Mouse (Mus musculus): ENCODE data around the gene Gm37240.
A peak's percentile ranks its signal among the peaks of the same experiment; 100 is the strongest.

Gm37240 gene

DNA sequence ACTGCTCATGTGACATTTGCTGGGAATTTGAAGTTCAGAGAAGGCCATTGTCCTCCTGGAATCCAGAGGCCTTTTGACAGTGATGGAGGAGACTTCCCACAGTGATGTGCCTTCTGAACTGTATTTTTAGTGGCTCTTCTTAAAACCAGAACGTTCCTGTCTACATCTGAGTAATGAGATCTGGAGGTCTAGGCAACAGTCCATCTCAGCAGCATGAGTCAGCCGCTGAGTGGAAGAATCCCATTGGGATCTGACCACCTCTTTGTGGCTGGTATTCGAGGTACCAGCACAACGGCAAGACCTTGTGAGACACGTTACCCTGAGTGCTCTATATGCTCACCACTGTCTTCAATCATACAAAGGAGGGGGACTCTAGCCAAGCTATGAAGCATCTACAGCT, 723.9 kb downstream of the Gm37240 start:
- peak; percentile 14 for DNase-seq

GRCm38 (mm10) chr3:85162430-85162829, 724.9 kb downstream of the Gm37240 start:
- no peak for DNase-seq

- no peak for DNase-seq
Measured at GRCm38 (mm10) chr3:85160816-85161215, 726.5 kb downstream of the Gm37240 start.

GRCm38 (mm10) chr3:85159631-85160030, 727.7 kb downstream of the Gm37240 start:
- DNase-seq, result peak; percentile 36

GRCm38 (mm10) chr3:85148816-85149215, 738.5 kb downstream of the Gm37240 start:
- no peak for DNase-seq

DNA sequence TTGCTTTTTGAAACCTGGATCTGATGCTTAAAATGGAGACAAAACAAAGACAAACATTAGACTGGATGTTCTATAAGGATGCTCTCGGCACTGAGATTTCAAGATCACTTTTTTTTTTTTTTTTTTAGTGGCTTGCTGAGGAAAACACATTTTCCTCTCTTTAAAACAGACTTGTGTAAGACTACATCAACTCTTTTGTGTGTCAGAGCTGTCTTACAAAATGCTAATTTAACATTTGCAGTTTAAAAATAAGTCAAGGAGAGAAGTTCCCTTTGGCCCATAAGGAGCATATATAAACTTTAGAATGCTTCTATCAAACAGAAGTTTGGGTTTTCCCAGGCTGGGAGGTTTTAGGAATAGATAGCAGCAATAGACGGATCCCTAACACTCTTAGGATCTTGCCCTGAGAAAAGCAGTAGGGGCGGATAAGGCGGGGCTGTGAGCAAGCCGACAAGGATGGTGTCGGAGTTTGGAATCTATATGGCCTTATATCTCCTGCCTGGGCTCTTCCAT, 739.2 kb downstream of the Gm37240 start:
- DNase-seq, result no peak

DNA sequence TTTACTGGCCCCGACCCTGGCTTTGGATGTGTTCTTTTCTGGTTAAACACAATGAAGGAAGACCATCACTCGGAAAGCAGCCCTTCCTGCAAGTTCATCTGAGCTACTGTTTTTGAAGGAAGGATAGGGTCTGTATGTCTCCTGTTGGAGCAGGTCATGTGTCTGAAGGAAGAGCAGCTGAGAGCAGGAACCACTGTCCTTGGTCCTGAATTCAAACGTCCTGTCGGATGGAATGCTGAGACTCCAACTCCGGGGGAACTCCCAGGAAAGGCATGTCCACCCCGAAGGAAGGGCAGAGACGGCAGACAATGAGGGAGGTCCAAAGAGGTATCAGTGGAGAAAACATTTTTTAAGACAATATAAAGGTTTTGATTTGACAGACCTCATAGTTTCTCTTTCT, 741.8 kb downstream of the Gm37240 start:
- no peak for DNase-seq

GRCm38 (mm10) chr3:85145076-85145475, 742.2 kb downstream of the Gm37240 start:
- no peak for DNase-seq

DNA sequence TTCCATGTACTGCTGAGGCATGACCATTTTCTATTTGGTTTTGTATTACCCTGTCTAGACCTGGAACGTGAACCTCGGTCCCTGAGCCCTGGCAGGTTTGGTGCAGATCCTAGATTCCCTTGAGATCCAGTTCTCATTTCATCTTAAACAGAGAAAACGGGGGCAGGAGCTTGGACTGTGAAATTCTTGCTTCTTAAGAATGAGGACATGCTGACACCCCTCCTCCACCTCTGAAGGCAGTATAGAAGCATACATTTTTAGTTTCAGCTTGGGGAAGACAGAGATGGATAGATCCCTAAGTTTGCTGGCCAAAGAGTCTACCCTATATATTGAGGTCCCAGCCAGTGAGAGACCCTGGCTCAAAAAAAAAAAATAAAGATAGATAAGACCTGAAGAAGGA, 742.9 kb downstream of the Gm37240 start:
- no peak for DNase-seq

DNA sequence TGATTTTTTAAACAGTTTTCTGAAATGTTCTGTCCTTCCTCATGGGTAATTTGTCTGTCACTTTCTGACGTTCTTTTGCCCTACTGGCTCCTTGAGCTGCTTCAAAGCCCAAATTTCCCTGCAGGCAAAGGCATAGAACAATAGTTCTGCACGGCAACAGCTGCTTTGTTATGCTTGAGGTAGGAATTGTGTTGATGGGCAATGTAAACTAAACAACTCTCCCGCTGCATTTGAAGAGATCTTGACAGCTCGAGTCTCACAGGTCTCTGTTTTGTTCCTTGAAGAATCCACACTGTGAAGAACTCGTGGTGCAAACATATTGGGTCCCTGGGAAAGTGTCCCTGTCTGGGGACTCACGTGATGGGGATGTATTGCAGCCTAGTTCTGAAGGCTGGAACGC, 746.8 kb downstream of the Gm37240 start:
- no peak for DNase-seq

DNA sequence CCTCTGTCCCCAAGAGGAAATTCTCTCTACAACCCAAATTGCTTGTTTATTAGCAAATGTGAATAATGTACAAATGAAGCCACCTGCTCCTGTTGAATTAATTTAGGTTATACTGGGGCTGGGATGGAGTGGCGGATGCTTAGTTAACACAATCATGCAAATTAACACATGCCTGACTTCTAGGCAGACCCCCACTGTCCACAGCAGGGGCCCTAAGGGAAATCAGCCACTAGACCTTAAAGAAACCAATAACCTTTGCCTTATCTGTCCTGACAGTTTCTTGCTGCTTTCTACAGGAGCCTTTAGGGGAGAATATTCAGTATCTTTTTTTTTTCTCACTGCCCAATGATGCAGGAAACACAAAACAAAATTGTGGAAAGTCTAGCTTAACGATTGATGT, 748.9 kb downstream of the Gm37240 start:
- no peak for DNase-seq

GRCm38 (mm10) chr3:85133561-85133960, 753.8 kb downstream of the Gm37240 start:
- no peak for DNase-seq

DNA sequence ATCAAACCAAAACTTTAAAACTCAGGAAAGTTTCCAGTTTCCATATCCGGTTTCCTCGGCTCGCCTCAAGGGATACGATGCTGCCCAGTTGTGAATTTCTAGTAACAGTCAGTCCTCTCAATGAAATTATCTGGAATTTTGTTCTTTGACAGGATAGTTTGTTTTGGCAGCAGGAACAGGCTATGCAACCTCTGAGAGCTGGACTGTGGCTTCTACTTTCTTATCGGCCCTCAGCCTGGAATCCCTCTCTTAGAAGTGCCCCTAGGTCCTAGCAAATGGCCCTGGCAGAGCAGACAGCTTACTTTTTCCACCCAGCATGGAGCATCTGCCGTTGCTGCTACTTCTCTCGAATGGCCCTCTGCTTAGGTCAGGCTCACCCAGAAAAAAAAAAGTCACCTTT, 755.4 kb downstream of the Gm37240 start:
- DNase-seq, result no peak

- DNase-seq, result no peak
Measured at GRCm38 (mm10) chr3:85128546-85128945, 758.8 kb downstream of the Gm37240 start.

- no peak for DNase-seq
Measured at GRCm38 (mm10) chr3:85126970-85127369, 760.3 kb downstream of the Gm37240 start.

GRCm38 (mm10) chr3:85125471-85125870, 761.8 kb downstream of the Gm37240 start:
- DNase-seq, result no peak

- no peak for DNase-seq
Measured at GRCm38 (mm10) chr3:85124924-85125323, 762.4 kb downstream of the Gm37240 start.

GRCm38 (mm10) chr3:85124410-85124809, 762.9 kb downstream of the Gm37240 start:
- DNase-seq, result no peak

DNA sequence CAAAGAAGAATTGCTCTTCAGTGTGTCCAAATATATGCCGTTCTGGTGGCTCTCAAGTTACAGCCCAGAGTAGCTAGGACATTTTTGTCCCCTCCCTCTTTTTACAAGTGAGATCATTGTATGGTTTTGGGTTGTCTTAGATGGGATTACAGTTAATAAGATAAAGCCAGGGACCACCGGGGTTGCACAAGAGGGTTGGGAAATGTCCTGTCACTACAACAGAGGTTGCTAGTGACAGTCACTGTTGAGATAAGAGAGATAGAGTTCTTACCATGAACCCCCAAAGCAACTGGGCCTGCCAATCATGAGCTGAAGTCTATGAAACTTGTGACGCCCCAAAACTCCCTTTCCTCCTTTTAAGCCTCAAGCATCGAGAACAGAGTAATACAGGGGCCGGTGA, 769.6 kb downstream of the Gm37240 start:
- DNase-seq, result no peak

DNA sequence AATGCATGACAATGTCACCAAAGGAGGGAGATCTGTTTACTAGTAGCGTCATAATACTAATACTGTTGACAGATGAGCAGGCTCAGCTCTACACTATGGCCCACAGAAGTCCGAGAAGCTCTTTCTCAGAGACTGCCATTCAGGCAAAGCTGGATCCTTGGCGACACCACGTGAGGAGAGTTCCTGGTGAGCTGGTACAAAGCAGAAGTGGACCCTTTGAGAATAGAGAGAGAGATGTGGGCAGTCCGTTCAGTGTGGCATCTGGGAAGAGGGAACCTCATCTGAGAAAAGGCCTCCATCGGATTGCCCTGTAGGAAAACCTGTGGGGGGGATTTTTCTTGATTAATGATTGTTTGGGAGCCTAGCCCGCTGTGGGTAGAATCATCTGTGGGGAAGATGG, 770.3 kb downstream of the Gm37240 start:
- DNase-seq, result no peak

GRCm38 (mm10) chr3:85115959-85116543, 771.3 kb downstream of the Gm37240 start:
- no peak for DNase-seq

GRCm38 (mm10) chr3:85113565-85113964, 773.8 kb downstream of the Gm37240 start:
- DNase-seq, result no peak

DNA sequence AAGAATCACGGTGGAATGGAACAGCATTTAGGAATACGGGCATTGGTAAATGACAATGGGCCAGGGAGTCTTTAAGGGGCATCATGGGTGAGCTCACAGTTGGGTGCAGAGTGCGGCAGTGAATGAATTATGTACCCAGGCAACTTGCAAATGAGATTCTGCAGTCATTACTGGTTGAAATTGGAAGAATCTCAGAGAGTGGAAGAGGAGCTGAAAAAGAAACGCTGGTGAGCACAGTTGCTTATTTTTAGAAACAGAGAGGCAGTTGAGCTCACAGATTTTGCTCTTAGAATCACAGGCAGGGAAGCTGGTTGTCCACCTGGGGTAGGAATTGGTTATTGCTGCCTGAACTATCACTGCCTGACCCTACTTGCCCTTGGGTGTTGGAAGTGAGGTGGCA, 776.6 kb downstream of the Gm37240 start:
- DNase-seq, result peak; percentile 33

GRCm38 (mm10) chr3:85109221-85109620, 778.1 kb downstream of the Gm37240 start:
- no peak for DNase-seq

- DNase-seq, result no peak
Measured at GRCm38 (mm10) chr3:85108396-85108795, 778.9 kb downstream of the Gm37240 start.
